Mouse (Mus musculus) right cerebral cortex, postnatal 4 days (tissue): ENCODE measurements at regions not wholly inside any gene's neighbourhood (a gene's known extent, or its start where the extent isn't known, plus 50 kb on each side); places are given as distances from the start of the nearest gene placed in this dataset.

Source experiments
- DNase-seq: peaks from one replicate; pipeline ENCODE4 v3.0.0-alpha.2; 2022

DNA sequence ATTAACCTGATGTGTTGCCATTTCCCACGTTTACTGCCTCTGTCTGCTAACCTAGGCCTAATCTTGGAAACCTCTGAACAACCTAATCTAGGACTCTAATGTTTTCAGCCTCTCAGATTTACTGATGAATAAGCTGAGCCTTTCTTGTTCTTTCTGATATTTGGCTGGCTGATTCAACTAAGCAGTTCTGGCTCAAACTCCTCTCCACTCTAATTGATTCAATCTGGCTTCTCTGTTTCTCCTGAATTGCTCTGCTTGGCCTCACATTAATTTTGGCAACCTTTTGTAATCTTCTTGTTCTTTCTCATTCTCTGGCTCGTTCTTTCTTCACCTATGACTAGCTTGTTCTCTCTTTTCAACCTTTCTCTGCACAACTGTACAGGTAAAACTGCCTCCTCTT is 1561.2 kb upstream of the Zeb2 start:
- DNase-seq, result no peak

DNA sequence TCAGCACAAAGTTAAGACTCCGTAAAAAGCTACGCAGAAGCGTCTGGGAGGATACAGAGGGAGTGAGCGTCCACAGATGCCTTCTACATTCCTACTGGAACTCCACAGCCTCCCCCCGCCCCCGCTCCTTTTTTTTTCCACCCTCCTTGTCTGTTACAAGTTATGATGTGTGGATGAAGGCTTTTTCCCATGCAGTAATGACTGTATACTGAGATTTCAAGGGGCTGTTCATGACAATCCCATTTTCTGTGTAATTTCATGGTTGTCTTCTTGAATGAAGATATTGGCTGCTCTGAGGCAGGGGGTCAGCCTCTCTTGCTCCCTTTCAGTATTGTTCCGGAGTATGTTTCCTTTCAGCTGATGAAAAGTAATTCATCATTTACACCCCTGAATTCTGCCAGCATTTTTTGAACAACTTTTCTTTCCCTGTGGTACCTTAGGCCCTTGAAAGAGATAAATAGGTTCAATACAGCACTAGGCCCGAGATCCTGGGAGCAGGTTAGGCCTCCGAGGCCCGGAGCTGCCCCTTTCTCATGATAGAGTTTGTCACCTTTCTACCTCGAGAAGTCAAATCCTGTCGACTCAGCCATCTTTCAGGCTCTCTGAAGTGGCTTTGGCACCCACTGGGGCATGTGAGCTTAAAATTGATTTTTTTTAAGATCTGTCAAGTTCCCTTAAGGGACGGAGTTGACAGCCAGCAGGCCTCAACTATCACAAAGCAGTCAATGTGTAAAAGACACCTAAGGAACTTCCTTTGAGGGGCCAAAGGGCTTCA is 1552.5 kb upstream of the Zeb2 start:
- DNase-seq, result no peak

DNA sequence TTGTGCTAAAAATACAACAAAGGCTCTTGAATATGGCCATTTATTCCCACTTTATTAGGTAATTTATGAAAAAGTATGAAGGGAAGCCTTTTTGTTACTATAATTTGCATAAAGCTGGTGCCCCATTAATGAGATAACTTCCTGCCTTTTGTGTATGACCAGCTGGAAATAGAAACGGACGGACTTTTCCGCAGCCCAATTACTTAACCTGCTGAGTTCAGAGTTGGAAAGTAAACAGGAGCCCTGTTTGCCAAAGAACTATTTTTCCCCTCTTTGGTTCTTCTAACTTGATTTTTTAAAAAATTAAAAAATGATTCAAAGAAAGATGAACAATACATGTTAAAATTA is 1549.8 kb upstream of the Zeb2 start:
- no peak for DNase-seq

DNA sequence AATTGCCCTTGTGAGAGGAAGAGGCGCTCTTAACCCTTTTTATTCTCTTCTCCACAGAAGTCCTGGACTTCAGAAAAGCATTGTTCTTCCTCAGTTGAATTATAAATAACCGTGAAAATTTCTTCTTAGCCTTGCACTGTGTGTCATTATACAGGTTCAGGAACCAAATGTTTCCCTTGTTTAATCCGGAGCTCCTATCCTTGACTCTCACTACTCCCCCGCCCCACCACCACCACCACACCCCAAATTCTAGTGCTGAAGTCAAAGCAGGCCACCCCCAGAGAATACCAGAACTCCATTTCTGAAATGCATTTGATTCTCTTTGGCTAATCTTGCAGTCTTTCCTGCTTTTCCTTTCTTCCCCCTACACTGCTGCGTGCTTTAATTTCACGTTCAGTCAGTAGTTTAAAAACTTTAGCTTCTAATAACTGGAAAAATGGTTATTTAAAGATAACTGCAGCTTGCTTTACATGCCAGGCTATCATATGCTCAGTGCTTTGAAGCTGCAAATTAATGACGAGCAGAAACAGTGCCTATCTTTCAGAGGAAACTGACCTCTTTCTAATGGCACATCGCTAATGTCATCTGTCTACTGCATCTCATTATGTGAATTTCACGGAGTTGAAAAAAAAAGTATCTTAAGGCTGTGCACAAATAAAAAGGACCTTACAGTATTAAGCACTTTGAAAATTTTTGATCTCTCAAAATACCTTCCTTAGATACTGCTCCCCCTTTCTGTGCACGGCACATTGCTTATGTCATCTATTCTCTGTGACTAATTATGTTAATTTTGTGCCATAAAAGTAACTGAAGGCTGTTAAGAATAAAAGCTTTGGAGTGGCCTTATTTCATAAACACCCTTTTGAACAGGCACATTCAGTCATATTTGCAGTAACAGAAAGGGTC is 1549.1 kb upstream of the Zeb2 start:
- no peak for DNase-seq

GRCm38 (mm10) chr2:46661876-46662275 is 1544.7 kb upstream of the Zeb2 start:
- DNase-seq, result no peak

DNA sequence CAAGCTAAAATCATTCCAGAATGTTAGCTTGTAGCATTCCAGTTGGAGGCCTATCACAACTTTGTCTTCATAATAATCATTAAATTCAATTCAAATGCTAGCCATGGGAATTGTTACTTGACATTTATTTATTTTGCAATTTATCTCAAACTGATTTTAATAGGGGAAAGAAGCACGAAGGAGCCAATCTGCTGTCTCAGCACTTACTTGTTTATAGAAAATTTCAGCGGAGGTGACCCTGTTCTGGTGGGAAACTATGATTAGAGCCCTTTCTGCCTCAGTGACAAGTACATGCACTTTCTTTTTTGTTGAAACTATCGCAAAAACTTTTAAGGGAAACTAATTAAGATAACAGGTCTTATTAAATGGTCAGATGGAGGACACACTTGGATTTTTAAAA is 1543.4 kb upstream of the Zeb2 start:
- DNase-seq, result no peak

DNA sequence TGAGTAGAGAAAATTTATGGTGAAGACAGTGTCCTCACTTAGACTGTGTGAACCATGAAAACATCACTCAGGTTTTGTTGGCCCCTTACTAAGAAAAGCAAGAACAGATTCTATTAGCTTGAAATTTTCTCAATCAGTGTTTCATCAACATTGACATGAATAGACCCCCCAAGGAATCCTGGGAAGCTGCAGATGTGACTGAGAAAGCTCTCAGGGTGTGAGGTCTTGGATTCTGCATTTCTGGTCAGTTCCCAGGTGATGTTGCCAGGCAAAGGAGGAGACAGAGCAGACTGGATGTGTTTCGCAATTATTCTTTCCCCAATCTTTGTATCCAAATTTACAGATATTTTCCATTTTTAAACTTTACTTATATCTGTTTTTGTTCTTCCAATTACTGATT is 1538.1 kb upstream of the Zeb2 start:
- no peak for DNase-seq

GRCm38 (mm10) chr2:46652616-46653015 is 1535.4 kb upstream of the Zeb2 start:
- no peak for DNase-seq

DNA sequence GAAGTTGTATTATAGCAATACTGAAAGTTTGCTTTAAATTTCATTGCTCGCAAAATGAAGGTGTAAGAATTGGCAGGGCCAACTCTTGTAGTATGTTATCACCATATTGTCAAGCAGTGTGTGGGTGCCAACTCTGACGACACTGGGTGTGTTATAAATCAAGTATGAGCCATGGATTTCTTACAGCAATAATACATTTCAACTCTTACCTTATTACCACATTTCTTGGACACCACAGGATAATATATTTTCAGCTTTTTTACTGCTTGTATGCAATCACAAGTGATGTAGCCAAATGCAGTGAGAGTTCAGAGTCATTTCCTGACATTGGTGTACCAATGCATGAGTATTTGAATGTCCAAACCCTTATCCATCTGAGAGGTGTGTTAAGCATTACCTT is 1529.2 kb upstream of the Zeb2 start:
- DNase-seq, result no peak

GRCm38 (mm10) chr2:46609217-46609616 is 1492.0 kb upstream of the Zeb2 start:
- no peak for DNase-seq

DNA sequence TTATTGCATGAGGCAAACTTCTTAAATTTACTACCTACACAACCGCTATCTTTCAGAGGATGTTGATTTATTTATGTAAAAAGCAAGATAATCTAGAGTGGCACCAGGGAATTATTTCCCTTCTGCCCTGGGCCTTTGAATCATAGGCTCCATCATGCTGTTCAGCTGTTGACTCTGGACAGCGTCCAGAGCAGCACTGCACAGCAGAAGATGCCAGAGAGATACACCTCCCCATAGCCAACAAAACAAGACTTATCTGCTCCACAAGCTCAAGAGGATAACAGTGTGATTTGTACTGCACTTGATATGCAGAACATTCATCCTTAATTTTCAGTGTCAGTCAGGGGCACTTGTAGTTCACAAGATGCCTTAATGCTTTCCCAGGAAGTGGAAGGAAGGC is 1464.6 kb upstream of the Zeb2 start:
- no peak for DNase-seq

- DNase-seq, result no peak
Observed at GRCm38 (mm10) chr2:46570416-46570815, 1453.2 kb upstream of the Zeb2 start.

- no peak for DNase-seq
Observed at GRCm38 (mm10) chr2:46533395-46533794, 1416.2 kb upstream of the Zeb2 start.

DNA sequence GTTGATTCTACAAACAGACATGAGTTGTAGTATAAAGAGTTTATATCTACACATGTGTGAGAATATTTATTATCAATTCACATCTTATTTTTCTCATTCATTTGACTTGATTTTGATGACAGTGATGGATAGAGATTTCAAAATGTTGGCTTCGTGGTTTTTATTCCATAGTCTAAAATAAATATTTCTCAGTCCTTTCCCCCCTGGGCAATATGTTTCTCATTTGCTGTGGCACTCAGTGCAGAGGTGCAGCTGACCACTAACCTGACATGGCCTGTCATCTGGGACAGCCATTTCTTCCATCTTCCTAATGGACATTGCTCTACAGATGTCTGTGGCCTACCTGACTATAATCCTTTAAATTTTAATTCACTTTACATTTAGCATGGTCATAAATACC is 1413.5 kb upstream of the Zeb2 start:
- no peak for DNase-seq

- DNase-seq, result no peak
Observed at GRCm38 (mm10) chr2:46525223-46525622, 1408.0 kb upstream of the Zeb2 start.

- no peak for DNase-seq
Observed at GRCm38 (mm10) chr2:46524625-46525024, 1407.4 kb upstream of the Zeb2 start.

DNA sequence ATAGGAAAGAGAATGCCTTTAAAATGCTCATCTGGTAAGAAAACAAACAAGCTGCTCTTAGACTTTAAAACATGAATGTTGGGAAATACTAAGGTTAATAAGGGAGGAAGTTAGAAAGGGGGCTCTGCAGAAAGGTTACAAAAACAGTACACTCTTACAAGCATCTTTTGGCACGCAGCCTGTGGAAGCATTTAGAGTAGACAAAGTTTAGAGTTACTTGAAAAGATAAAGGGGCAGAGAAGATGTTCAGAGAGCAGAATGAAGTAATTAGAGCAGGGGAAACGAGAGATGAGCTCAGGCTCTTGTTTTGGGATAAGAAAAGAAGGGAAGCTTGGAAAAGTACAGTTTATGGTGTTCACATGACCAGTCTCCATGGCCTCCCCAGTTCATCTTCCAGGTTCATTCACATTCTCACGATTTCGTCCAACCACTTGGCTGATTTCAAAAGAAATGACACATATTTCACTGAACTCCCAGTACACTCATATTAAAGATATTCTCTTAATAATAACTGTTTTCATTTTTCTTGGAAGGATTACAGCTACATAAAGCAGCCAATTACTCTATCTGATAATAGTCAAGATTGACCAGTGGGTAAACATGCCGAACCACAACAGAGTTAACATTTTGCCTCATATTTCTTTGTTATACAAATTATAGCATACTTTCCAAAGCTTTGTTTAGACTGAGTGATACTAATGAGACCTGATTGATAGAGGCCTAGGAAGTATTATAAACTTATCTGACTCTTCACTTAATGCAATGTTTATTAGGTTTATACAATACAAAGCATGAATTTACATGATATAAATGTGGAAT is 1404.2 kb upstream of the Zeb2 start:
- no peak for DNase-seq

DNA sequence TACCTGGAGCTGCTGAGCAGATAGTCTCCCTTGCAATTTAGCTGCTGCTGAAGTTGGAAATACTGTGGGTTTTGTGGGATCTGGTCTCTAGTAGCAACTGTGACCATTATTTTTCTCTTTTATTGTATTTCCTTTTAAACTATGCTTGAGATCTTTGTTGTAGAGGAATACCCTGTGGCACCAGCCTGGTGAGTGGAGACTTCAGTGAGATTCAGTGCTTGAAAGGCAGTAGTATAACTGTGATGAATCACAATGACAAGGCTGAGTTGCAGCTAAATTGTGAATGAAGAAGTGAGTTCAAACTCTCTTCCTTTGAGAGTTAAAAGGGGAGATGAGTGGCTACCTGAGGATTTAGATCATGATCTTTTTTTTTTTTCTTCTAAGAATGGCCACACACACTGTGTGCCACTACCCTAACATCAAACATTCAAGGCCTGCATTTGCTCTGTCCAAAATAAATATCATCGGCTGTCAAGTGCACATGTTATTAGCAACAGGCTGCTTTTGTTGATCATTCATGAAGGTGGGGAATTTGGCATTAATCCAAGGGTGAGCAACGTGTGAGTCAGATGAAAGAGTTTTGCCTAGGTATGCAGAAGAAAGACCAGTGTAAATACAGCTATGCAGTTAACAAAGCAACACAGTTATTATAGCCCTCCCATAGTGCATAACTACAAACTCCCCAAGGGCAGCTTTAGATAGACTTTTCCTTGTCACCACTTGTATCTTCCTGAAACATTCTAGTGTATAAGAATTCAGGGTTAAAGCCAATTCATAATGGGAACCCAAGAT is 1395.2 kb upstream of the Zeb2 start:
- no peak for DNase-seq

DNA sequence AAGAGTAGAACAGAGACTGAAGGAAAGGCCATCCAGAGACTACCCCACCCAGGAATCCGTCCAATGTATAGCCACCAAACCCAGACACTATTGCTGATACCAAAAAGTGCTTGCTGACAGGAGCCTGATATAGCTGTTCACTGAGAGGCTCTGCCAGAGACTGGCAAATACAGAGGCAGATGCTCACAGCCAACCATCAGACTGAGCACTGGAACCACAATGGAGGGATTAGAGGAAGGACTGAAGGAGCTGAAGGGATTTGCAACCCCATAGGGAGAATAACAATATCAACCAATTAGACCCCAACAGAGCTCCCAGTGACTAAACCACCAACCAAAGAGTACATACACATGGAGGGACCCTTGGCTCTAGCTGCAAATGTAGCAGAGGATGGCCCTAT is 1389.8 kb upstream of the Zeb2 start:
- no peak for DNase-seq

DNA sequence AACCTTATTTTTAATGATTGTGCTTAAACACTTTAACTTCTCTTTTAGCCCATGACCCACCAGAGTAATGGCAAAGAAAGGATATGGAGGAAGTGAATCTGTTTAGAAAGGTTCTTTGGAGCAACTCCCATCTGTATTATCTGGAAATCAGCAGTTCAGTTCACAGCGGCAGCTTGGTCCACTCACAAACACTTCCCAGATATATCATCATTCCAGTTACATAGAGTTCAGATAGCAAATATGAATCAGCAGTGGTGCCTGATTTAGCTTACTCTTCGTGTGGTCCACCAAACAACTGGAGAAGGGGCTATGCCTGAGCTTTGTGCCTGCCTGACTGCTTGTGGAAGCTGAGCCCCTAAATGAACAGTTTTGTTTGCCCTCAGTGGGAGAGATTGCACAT is 1385.9 kb upstream of the Zeb2 start:
- no peak for DNase-seq

DNA sequence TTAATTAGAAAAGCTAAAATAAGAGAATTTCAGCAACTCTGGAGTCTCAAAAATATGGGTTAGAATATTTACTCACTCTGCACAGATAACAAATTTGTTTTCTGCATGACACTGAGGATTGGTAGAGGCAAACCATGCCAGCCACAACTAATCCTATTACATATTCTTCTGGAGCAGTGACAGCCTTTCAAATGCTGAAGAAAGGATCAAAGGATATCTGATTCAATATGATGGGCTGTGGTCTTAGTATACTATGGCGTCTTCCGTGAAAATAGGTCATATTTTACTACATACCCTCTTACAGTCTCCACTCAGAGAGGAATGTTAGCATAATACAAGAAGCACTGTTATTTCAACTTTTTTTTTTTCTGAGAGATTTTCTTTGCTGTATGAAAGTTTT is 1375.1 kb upstream of the Zeb2 start:
- no peak for DNase-seq

GRCm38 (mm10) chr2:46491081-46491480 is 1373.9 kb upstream of the Zeb2 start:
- no peak for DNase-seq
